Mouse (Mus musculus): Measurements from ENCODE around the gene Ppm1a. TPM values are rescaled to one million over a fixed set of nuclear protein-coding genes. Genes with fewer than 3 reads are reported as not detected.
"Not testable (repeated sequence)": the region's sequence is repeated elsewhere in the genome, so short reads cannot be mapped to it uniquely, and the experiment has no call there.

Gene Ppm1a
- polyA plus RNA-seq, 1 experiment from 2014 or later, result 51.1 TPM

DNA sequence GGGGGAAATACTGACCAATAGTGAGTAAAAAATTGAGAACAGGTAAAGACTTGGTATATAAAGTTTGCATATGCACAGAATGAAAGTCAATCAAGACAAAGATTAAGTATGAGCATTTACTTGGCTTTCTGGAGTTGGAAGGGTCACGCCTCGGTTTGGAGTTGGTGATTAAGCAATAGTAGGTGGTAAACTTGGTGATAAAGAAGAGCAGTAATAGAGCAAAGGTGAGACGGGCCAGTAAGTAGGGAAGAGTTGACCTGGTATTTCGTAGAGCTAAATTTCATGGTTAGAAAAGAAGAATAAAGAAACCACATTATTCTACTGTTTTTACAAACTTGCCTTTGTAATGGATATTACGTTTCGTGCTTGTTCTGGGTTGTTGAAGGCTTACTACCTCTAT lies 10.6 kb downstream of the Ppm1a start:
- H3K27me3 ChIP-seq (ENCODE audit: low read depth, poor library complexity, severe bottlenecking), result no peaks in the 10 kb centered on the region
- DNase-seq (ENCODE audit: low spot score), result no peak
- H3K4me1 ChIP-seq, result peaks cover 9% of the 10 kb centered on the region
- 89% methylated on average over 6 of the region's 6 CpGs for WGBS
- no peak overlapping the region for H3K4me3 ChIP-seq
- no peaks in the 10 kb centered on the region for H3K9me3 ChIP-seq (replicated peaks)
- peaks cover 11% of the 10 kb centered on the region for H3K36me3 ChIP-seq
- H3K27ac ChIP-seq, result no peak overlapping the region

DNA sequence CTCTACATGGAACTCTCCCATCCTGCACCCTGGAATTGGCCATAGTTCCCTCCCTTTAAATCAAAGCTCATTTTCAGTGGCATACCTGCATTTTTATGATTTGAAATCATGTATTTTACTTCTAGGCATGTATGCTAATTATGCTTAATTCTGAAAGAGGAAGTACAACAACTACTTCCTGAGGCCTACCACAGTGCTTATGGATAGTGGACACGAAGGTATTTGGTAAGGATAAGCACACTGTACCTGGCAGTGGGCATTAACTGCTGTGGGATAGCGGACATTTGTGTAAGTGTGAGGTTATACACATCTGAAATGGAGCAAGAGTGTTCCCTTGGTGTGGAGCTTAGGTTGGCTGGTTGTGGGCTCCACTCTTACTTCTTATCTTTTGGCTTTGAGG lies 11.0 kb downstream of the Ppm1a start:
- no peak for DNase-seq (ENCODE audit: low spot score)
- Histone ChIP-seq H3K27me3 (ENCODE audit: low read depth, poor library complexity, severe bottlenecking) (no peaks in the 10 kb centered on the region), H3K4me3 (no peak overlapping the region), H3K36me3 (peaks cover 11% of the 10 kb centered on the region), H3K27ac (no peak overlapping the region), H3K4me1 (peaks cover 4% of the 10 kb centered on the region), H3K9me3 (replicated peaks) (no peaks in the 10 kb centered on the region)
- 87% methylated on average over 2 of the region's 2 CpGs for WGBS

DNA sequence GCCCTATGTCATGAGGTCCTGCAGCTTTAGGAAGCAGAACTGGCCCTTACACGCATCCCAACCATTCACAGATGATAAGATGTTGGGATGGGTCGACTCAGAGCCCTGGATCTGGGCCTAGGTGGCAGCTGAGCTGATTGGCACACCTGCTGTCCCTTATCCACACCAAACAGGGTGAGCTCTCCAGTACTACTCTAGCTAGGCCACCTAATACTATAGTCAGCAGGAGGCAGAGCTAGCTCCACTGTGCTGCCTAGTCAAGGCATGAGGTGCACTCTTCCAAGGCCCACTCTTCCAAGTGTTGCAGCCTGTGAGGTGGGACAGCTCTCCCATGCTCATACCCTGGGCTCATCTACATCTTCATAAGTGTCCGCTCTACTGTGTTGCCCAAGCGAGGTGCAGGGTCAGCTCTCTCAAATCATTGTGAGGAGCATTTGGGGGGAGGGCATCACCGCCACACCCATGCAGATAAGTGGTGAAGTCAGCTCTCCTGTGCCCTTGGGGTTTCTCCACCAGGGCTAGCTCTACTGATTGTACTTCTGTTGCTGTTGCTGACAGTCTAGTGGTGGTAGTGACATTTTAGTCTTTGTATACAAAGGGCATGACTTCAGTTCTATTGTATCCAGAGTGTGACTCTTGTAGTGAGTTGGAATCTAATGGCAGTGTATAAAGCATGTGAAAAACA lies 12.4 kb downstream of the Ppm1a start:
- Histone ChIP-seq H3K36me3 (peaks cover 11% of the 10 kb centered on the region), H3K9me3 (replicated peaks) (no peaks in the 10 kb centered on the region), H3K4me1 (no peaks in the 10 kb centered on the region; the same call in 1 of the 2 replicates), H3K27ac (no peak overlapping the region), H3K4me3 (no peak overlapping the region), H3K27me3 (ENCODE audit: low read depth, poor library complexity, severe bottlenecking) (no peaks in the 10 kb centered on the region)
- DNase-seq (ENCODE audit: low spot score), result no peak
- 92% methylated on average over 5 of the region's 5 CpGs for WGBS

DNA sequence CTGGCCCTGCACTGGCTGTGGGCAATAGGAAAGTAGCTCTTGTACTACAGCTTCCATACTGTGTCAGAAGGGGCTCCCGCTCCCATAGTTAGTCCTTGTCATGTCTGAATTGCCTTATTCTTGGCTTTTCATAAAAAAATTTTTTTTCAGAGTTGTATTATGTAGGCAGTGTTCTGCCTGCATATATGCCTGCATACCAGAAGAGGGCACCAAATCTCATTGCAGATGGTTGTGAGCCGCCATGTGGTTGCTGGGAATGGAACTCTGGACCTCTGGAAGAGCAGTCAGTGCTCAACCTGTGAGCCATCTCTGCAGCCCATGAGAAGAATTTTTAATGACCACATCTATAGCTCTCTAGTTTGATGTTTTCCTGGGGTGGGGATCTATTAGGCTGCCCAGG lies 13.9 kb downstream of the Ppm1a start:
- Histone ChIP-seq H3K27me3 (ENCODE audit: low read depth, poor library complexity, severe bottlenecking) (no peaks in the 10 kb centered on the region), H3K36me3 (peaks cover 15% of the 10 kb centered on the region), H3K4me3 (no peak overlapping the region), H3K9me3 (replicated peaks) (no peaks in the 10 kb centered on the region), H3K27ac (no peak overlapping the region), H3K4me1 (no peaks in the 10 kb centered on the region; the same call in 1 of the 2 replicates)
- 100% methylated on average over 2 of the region's 2 CpGs for WGBS
- no peak for DNase-seq (ENCODE audit: low spot score)

DNA sequence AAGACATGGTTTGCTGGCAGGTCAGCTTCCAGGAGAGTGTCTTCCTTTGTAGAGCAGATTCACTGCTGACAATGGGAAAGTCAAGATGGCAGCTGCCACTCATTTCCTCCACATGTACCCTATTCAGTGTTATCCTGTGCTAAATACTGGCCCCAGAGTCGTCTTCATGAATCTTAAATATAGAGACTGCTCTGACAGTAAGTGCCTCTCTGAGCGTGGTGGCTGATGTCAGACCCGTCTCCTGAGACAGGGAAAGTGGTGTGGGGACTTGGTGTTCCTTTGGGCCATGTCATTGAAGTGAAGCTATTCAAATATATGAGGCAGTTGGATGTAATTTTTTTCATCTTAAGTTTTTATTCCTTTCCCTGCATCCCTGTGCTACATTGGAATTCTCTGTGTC lies 14.5 kb downstream of the Ppm1a start:
- DNase-seq (ENCODE audit: low spot score), result no peak
- WGBS, result 100% methylated on average over 3 of the region's 3 CpGs
- Histone ChIP-seq H3K4me1 (no peaks in the 10 kb centered on the region; the same call in 1 of the 2 replicates), H3K36me3 (peaks cover 18% of the 10 kb centered on the region), H3K27ac (no peak overlapping the region), H3K27me3 (ENCODE audit: low read depth, poor library complexity, severe bottlenecking) (no peaks in the 10 kb centered on the region), H3K9me3 (replicated peaks) (no peaks in the 10 kb centered on the region), H3K4me3 (no peak overlapping the region)

DNA sequence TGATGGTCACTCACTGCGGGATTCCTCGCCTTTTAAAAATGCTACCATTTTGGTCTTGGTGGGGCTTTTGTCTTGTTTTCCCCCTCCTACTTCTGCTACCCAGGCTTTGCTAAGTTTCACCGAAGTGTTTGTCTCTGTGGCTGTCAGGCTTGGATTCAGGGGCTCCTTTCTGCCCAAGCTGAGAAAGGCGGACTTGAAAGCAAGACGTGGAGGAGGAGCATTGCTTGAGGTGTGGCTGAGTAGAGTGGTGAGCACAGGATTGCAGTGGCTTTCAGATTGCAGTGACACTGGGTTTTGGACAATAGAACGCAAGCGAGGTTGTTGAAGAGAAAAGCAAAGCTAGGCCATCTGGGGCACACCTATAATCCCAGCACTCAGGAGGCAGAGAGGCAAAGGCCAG lies 16.7 kb downstream of the Ppm1a start:
- Histone ChIP-seq H3K36me3 (peaks cover 18% of the 10 kb centered on the region), H3K9me3 (replicated peaks) (no peaks in the 10 kb centered on the region), H3K4me3 (no peak overlapping the region), H3K27me3 (ENCODE audit: low read depth, poor library complexity, severe bottlenecking) (no peaks in the 10 kb centered on the region), H3K4me1 (no peaks in the 10 kb centered on the region; the same call in 1 of the 2 replicates), H3K27ac (no peak overlapping the region)
- WGBS, result 71% methylated on average over 7 of the region's 7 CpGs
- DNase-seq (ENCODE audit: low spot score), result no peak

DNA sequence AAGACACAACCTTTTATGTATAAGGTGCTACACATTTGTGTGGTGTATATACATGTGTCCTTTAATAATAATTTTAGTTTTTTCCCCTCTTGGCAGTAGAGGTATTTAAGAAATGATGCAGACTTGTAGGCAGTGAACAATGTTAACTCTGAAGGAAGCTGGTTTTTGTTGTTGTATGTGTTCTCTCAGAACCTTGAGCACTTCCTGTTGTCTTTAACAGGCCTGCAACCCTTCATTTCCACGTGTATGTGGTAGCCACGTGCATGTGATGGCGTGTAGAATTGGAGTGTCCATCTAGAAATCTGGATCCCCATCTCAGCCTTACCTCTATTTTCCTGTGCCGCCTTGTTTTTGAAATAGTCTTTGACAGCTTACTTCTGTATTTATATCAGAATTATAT lies 20.0 kb downstream of the Ppm1a start:
- WGBS, result 91% methylated on average over 4 of the region's 4 CpGs
- no peak overlapping the region for H3K27ac ChIP-seq

DNA sequence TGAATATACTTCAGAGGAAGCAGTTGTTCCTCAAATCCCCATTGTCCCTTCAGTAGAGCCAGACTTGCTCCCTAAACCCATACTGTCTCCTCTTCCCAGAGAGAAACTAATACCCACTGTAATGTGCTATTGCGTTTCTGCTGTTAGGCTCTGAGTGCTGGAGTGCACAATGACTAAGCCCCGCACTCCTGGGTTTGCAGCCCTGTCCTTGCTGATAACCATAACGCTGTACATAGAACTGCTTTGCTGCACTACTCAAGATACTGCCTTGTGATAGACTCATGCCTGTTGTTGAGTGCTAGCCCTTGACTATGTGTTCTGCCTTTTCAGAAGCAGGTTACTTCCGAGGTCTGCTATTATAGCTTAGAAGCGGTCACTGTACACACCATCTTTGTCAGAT lies 22.9 kb downstream of the Ppm1a start:
- Histone ChIP-seq H3K27ac (no peak overlapping the region), H3K36me3 (peaks cover 33% of the 10 kb centered on the region), H3K4me3 (no peak overlapping the region), H3K27me3 (ENCODE audit: low read depth, poor library complexity, severe bottlenecking) (no peaks in the 10 kb centered on the region), H3K9me3 (replicated peaks) (no peaks in the 10 kb centered on the region), H3K4me1 (no peaks in the 10 kb centered on the region)
- no peak for DNase-seq (ENCODE audit: low spot score)
- WGBS, result 90% methylated on average over 5 of the region's 5 CpGs

More for the DNA sequence above, 20.0 kb downstream of the Ppm1a start:
- Histone ChIP-seq H3K4me1 (no peaks in the 10 kb centered on the region; the same call in 1 of the 2 replicates), H3K9me3 (replicated peaks) (no peaks in the 10 kb centered on the region), H3K36me3 (peaks cover 12% of the 10 kb centered on the region; the same call in 1 of the 2 replicates), H3K27me3 (ENCODE audit: low read depth, poor library complexity, severe bottlenecking) (no peaks in the 10 kb centered on the region), H3K4me3 (no peak overlapping the region)
- no peak for DNase-seq (ENCODE audit: low spot score)

DNA sequence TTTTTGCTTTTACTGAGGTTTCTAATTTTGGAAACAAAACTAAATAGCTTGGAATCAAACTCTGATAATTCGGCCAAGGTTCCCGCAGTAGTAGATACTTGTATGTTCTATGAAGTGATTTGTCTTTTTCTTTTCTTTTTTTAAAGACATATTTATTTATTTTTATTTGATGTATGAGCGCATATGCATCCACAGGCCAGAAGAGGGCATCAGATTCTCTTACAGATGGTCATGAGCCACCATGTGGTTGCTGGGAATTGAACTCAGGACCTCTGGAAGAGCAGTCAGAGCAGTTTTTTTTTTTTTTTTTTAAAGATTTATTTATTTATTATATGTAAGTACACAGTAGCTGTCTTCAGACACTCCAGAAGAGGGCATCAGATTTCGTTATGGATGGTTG lies 25.5 kb downstream of the Ppm1a start:
- not testable (repeated sequence) for H3K27ac ChIP-seq; H3K4me1 ChIP-seq; H3K27me3 ChIP-seq (ENCODE audit: low read depth, poor library complexity, severe bottlenecking); H3K9me3 ChIP-seq (replicated peaks); DNase-seq (ENCODE audit: low spot score); H3K4me3 ChIP-seq
- WGBS, result 95% methylated on average over 4 of the region's 4 CpGs
- H3K36me3 ChIP-seq, result peaks cover 42% of the 10 kb centered on the region

DNA sequence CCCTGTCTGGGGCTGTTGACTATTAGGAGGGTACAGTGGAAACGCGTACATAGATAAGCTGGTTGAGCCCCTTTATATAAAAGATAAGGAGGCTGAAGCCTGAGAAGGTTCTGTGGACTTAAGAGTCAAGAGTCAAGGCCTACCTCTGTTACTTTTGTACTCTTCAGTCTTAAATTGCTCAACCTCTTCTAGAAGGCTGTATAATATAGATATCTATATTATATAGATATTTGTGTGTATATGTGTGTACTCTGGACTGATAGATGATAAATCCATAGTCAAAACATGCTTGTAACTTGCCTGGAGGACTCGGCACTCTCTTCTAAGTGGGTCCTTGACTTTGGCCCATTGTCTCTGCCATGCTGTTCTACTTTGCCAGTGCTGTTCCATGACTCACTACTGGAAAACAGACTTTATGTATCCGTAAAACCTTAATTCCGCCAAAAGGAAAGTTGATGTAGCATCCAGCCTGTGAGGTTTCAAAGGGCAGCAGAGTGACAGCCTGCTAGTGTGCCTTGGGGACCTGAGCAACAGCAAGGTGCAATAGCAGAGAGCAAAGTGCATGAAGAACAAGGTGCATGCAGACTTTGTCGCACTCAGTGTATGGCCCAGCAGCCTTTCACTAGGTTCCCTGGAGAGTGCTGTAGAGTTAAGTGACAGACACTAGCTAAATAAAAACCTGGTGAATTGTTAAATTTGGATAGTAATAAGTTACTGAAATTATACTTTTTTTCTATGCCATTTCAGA lies 28.1 kb downstream of the Ppm1a start:
- no peaks in the 10 kb centered on the region for H3K4me1 ChIP-seq
- WGBS, result 95% methylated on average over 6 of the region's 6 CpGs
- no peaks in the 10 kb centered on the region for H3K9me3 ChIP-seq (replicated peaks)
- no peak overlapping the region for H3K4me3 ChIP-seq
- no peaks in the 10 kb centered on the region for H3K27me3 ChIP-seq (ENCODE audit: low read depth, poor library complexity, severe bottlenecking)
- H3K36me3 ChIP-seq, result peaks cover 40% of the 10 kb centered on the region
- no peak overlapping the region for H3K27ac ChIP-seq
- no peak for DNase-seq (ENCODE audit: low spot score)

DNA sequence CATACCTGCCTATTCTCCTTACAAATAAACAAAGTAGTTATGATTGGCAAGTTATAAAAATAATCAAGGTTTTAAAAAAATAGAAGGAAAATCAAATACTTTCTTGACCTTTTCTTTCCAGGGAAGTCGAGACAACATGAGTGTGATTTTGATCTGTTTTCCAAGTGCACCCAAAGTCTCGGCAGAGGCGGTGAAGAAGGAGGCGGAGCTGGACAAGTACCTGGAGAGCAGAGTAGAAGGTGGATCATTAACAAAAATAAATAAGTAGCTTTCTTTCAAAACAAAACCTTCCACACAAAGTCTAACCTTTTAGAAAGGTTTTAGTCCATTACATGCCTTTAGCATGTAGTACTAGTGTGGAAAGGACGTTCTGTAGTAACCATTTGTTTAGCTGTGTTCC lies 29.3 kb downstream of the Ppm1a start:
- Histone ChIP-seq H3K27ac (no peak overlapping the region), H3K27me3 (ENCODE audit: low read depth, poor library complexity, severe bottlenecking) (no peaks in the 10 kb centered on the region), H3K4me1 (no peaks in the 10 kb centered on the region), H3K36me3 (peaks cover 43% of the 10 kb centered on the region), H3K4me3 (no peak overlapping the region), H3K9me3 (replicated peaks) (no peaks in the 10 kb centered on the region)
- DNase-seq (ENCODE audit: low spot score), result no peak
- WGBS, result 94% methylated on average over 5 of the region's 5 CpGs

DNA sequence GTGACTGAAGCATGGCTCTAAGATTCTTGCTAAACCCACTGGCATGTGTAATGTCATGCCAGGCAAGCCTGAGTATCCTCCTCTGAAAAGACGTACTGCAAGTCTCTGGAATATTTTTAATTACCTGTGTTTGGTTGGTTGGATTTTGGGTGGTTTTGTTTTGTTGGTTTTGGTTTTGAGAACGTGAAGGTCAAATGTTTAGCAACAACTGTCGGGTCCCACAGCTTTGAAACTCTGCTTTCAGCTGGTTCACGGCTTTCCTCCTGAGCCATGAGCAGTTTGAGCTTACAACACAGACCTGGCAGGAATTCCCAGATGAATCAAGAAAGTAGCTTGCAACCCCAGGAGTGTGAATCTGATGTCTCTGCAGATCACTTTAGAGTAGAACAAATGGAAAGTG lies 29.7 kb downstream of the Ppm1a start:
- Histone ChIP-seq H3K36me3 (peaks cover 45% of the 10 kb centered on the region), H3K4me3 (no peak overlapping the region), H3K9me3 (replicated peaks) (no peaks in the 10 kb centered on the region), H3K27me3 (ENCODE audit: low read depth, poor library complexity, severe bottlenecking) (no peaks in the 10 kb centered on the region), H3K27ac (no peak overlapping the region), H3K4me1 (no peaks in the 10 kb centered on the region)
- no peak for DNase-seq (ENCODE audit: low spot score)
- 89% methylated on average over 4 of the region's 4 CpGs for WGBS

DNA sequence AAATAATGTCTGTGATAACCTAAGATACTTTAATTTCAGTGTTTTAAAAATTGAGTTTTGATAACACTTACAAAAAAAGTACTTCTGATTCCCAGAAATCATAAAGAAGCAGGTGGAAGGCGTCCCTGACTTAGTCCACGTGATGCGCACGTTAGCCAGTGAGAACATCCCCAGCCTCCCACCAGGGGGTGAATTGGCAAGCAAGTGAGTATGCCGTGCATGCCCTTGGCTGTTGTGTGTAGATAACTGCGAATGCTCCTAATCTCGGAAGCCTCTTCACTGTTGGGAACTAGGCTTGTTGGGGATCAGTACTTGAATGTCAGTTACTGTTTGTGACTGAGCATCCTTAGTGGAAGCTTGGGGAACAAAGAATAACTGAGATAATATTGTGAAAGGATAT lies 33.3 kb downstream of the Ppm1a start:
- peaks cover 55% of the 10 kb centered on the region for H3K36me3 ChIP-seq

More for the DNA sequence above, 33.3 kb downstream of the Ppm1a start:
- Histone ChIP-seq H3K27me3 (ENCODE audit: low read depth, poor library complexity, severe bottlenecking) (no peaks in the 10 kb centered on the region), H3K27ac (no peak overlapping the region), H3K9me3 (replicated peaks) (no peaks in the 10 kb centered on the region), H3K4me3 (no peak overlapping the region), H3K4me1 (no peaks in the 10 kb centered on the region)
- WGBS, result 81% methylated on average over 7 of the region's 7 CpGs
- no peak for DNase-seq (ENCODE audit: low spot score)

Measured in limb, embryonic 10.5 days (tissue).